Mouse (Mus musculus) B cell, adult 62 days (primary cell): ENCODE measurements around the gene Olfr514. TPM values are rescaled to one million over a fixed set of nuclear protein-coding genes. Genes with fewer than 3 reads are reported as not detected.

Experiments
- total RNA-seq: library from RNA; stranded (reverse); gene quantifications from 4 replicates; pipeline ENCODE4 v1.2.4, GENCODE M21; 2023

Gene Olfr514
- total RNA-seq: not detected in 4 replicates

DNA sequence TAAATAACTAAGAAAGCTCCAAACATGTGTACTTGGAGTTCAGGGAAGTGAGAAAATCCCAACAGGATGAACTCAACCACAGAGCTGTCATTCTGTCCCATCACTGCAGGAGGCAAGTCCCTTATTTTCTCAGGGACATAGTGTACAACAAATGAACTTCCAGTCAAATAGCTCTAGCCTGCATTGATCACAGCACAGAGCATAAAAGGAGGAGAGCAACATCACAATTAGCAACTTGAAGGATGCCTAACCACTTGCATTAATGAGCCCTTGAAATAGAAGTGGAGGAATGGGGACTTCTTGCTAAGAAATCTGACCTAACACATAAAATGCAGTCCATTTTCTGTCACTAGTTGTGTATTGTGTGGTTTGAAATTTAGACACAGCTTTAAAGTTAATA is at the start of gene Olfr514:
TSS of gene Olfr514 (minus strand) at position 101 of the 400 bp plus-strand sequence.

DNA sequence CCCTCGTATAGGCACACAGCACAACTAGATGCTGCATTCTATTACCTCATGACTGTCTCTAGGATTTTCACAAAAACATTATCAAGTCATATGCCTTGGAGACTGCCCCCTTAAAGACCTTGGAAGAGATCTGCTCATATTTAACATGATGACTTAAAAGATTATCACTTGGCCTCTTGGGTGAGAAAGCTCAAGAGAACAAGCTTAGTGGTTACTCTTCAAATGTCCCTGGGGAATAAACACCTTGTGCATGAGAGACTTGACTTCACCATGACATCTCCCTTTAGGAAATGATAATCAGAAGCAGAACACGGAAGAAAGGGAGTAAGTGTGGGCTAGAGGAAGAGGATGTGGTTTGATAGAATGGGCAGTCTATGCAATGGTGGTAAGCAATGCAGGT is 46.5 kb upstream of the Olfr514 start, which contains the start of gene Olfr517:
TSS of gene Olfr517 (minus strand) at position 101 of the 400 bp plus-strand sequence.

DNA sequence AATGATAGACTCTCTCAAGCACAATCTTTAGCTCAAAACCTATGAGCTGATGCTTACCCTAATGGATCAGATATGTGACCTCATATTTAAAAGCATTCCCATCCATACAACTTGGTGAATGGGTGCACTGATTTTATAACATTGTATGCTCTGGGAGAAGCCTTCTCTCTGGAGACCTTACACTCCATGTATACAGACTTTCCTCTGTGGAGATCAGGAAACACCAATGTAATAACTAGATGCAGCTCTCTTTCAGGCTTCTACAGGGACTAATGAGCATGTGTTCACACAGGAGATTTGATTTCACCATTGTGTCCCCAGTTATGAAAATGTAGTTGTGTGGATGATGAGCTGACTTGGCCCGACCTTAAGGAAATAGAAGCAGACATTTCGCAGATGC is 24.6 kb upstream of the Olfr514 start, which contains the start of gene Olfr516:
TSS of gene Olfr516 (minus strand) at position 101 of the 400 bp plus-strand sequence.

Other genes with a start within 250 kb of the Olfr514 start
- gene Olfr506, start 215.2 kb downstream of the Olfr514 start, total RNA-seq: not detected in 4 replicates
- gene Olfr507, start 204.2 kb downstream of the Olfr514 start, total RNA-seq: not detected in 4 replicates
- not detected in 4 replicates for gene Olfr508, start 196.0 kb downstream of the Olfr514 start, total RNA-seq
- 0.15 TPM in 1 of 4 replicates, not detected in the others for gene Olfr509, start 174.1 kb downstream of the Olfr514 start, total RNA-seq
- gene Olfr510, start 159.6 kb downstream of the Olfr514 start, total RNA-seq: not detected in 4 replicates
- not detected in 4 replicates for gene Olfr512, start 112.7 kb downstream of the Olfr514 start, total RNA-seq
- gene Olfr513, start 75.0 kb downstream of the Olfr514 start, total RNA-seq: not detected in 4 replicates
- gene Olfr516, start 24.5 kb upstream of the Olfr514 start, total RNA-seq: not detected in 4 replicates
- gene Olfr517, start 46.4 kb upstream of the Olfr514 start, total RNA-seq: not detected in 4 replicates
- not detected in 4 replicates for gene Olfr518, start 59.0 kb upstream of the Olfr514 start, total RNA-seq
- not detected in 4 replicates for gene Olfr519, start 68.4 kb upstream of the Olfr514 start, total RNA-seq
- 3.3 to 5.3 TPM (median 4.7 TPM) in 4 replicates for gene Nlrp10, start 104.2 kb upstream of the Olfr514 start, total RNA-seq
- 241 to 271 TPM (median 255 TPM) in 4 replicates for gene Eif3f, start 108.4 kb upstream of the Olfr514 start, total RNA-seq
- gene Tub, start 124.3 kb upstream of the Olfr514 start, total RNA-seq: 2.7 to 4.5 TPM (median 4.1 TPM) in 4 replicates